Mouse (Mus musculus): ENCODE data around the gene Ntn3.
A peak's percentile ranks its signal among the peaks of the same experiment; 100 is the strongest.

Gene Ntn3

DNA sequence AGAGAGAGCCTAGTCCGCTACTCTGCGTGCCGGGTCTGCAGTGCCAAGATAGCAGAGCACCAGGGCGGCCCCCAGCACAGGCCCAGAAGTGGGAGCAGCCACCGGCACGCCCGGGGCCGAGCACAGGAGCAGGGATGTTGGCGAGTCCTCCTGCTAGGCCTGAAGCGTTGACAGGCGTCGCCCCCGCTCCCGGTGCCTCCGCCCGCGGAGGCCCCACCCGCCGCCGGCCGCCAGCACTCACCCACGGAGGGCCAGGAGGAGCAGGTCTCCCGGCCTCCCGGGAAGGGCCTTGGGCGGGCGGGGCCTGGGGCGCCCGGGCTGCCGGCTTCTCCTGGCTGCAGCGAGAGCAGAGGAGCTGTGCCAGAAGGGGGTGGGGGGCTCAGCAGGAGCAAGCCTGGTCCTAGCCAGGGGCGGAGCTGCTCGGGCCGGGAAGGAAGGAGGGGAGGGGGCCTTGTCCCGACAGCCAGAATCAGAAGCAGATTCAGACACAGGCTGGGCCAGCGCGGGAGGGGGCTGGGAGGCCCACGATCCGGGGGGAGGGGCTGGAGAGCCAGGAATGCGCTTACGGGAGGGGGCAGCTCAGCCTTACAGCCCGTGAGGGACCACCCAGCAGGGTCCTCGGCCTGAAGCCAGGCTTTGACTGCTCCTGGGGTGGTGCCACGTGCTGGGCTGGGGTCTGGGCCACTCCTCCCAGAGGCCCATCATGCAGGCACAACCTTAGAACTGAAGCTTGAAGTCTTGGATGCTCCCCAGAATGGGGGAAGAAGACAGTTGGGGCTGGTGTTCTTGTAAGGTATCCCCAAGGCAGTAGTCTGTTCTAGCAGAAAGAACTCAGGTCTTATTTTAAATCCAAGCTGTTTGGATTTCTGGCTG lies at the start of gene Ntn3:
Gene Ntn3, minus strand, starts transcription at position 489 of the 873 bp plus-strand sequence.
- peak; percentile 95 for DNase-seq

DNA sequence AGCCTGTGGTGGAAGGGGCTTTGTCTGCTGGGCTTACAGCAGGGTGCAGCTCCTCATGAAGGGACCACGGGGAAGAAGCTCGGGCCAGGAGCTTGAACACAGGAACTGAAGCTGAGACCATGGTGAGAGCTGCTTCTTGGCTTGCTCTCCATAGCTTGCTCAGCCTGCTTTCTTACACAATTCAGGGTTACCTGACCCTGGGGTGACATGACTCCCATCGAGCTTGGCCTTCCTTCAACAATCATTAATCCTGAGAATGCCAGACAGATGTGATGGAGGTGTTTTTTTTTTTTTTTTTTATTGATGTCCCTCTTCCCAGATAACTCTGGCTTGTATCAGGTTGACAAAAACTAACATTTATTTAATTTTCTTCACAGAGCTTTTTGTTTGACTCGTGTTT lies 49.6 kb upstream of the Ntn3 start:
- DNase-seq, result no peak

DNA sequence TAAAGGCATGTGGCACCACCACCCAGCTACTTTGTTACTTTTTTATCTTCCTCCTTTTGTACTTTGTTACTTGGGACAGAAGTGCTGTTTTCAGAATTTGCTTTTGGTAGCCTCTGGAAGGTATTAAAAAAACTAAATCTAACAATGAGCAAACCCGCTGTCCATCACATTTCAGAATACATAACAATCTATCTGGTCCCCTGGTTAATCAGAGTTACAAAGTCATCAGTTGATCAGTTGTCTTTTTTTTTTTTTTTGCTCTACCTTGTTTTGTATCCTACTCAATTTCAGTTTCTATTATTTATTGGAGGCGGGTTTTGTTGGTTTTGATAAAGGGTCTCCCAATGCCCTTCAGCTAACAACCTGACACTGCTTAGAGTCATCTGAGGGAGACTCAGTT lies 43.0 kb upstream of the Ntn3 start:
- no peak for DNase-seq

DNA sequence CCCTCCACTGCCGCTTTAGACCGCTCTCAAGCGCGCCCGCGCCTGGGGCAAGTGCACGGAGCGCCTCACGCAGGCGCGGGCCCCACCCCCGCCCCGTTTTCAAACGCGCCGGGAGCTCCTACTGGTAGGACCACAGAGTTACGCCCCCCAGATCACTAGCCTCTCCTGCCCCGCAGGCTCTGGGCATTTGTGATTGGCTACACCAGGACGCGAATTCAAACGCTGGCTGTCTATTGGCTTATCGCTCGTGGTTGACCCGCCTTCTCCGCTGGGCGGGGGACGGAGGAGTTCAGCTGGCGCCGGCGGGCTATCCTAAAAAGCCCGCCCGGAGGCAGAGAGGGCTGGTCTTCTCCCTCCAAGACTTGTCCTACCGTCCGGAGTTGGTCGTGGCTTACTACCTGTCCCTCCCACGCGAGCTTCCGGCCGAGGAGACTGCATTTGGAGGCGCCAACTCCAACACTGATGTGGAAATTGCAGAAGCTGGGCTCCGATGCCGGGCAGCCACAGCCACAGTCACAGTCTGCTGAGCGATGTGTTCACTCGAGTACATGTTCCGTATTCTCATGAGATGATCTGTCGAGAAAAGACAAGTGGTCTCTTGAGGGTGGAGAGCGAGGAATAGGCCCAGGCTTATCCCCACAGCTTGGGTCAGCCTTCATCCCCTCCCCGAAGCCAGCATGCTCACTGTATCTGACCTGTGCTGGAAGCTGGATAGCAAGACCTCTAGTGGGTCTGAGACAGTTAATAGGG lies 42.2 kb upstream of the Ntn3 start, which contains the start of gene Ccnf:
Gene Ccnf, minus strand, starts transcription at position 165 of the 750 bp plus-strand sequence.
- peak; percentile 99 for DNase-seq

DNA sequence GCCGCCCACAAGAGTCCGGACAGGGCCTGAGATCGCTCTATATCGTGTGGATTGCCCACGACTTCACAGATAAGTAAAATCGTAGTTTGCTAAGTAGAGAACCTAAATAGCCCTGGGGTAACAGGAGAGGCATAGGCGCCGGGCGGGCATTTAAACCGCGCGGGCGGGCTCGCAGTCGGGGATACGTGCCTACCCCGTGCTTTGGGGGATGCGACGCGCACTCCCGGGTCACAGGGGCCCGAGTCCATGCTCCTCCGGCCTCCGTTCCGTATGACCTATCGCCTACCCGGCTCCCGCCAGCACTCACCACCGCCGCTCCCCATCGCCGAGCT lies 41.6 kb upstream of the Ntn3 start:
- no peak for DNase-seq

DNA sequence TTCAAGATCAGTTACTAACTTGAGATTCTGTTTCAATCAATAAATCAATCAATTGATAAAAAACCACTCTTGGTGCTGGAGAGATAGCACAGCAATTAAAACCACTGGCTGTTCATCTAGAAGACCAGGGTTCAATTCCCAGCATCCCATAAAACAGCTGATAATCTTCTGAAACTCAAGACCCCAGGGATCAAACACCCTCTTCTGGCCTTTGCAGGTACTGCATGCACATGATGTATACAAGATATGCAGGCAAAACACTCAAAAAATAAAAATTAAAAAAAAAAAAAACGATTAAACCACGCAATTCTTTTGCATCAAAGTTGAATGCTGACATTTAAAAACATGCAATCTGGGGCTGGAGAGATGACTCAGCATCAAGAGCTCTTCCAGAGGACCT lies 39.3 kb upstream of the Ntn3 start:
- DNase-seq, result no peak

DNA sequence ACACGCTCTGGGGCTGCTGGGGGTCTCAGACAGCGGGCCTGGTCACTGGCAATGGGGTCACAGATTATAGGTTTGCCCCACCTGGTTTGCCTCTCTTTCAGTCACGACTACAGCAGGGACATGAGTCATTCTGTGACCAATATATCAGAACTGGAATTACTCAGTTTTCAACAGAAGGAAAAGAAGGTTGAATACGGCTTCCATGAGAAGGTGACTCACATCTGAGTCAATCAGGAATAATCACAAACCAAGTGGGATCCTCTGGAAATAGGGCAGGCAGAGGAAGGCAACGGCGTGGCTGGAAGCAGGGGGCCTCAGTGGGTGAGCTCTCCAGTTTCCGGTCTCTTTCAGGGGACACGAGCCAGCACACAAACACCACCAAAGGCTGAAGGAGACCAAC lies 34.7 kb upstream of the Ntn3 start:
- no peak for DNase-seq

DNA sequence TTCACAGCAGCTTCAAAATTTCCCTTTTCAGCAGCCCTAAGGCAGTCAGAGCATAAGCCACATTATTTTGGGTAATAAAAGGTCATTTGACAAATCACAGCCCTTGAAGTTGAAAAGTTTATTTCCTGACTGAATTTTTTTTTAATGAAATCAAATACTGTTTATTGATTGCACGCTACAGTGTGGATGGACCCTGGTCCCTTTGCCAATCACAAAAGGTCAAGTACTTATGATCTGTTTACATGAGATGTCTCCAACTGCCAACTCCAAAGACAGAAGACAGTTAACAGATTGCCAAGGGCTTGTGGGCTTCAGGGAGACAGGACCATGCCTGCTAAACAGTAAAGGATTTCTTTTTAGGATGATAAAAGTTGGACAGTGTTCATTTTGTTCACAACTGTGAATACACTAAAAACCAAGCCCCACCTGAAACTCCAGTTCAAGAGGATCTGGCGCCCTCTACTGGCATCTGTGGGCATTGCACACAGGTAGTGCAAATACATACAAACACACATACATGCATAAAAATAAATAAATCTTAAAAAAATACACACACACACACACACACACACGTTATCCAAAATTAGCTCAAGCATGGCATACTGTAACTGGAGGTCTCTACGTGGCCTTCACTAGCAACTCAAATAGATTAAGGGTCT lies 34.1 kb upstream of the Ntn3 start:
- DNase-seq, result peak; percentile 75

DNA sequence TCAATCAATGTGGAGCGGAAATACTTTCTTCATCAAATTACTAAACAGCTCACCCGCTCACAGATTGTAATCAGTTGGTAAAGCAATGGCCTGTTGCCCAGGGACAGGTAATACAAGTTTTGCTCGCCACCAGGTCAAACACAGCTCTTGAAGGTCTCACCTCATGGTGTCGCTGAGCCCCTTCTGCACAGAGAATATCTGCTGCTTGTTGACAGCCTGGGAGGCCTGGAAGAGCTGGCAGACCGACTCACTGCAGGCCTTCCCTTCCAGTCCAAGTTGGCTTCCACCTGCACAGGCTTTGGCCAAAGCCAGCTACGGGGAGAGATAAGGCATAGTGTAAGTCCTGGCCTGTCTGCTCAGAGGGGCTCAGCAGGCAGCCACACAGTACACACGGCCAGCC lies 27.6 kb upstream of the Ntn3 start:
- no peak for DNase-seq

DNA sequence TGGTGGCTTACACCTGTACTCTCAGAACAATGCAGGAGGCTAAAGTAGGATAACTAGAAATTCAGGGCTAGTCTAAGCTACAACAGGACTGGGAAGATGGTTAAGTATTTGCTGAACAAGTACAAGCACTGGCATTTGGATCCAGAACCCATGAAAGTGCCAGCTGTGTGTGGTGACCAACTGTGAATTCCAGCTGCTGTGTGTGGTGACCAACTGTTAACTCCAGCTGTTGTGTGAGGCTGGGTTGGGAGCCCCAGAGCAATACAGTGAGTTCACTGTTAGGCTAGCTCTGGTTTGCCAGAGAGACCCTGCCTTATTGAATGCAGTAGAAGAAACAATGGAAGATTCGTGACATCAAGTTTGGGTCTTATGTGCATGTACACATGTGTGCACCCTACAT lies 27.1 kb upstream of the Ntn3 start:
- DNase-seq, result no peak

DNA sequence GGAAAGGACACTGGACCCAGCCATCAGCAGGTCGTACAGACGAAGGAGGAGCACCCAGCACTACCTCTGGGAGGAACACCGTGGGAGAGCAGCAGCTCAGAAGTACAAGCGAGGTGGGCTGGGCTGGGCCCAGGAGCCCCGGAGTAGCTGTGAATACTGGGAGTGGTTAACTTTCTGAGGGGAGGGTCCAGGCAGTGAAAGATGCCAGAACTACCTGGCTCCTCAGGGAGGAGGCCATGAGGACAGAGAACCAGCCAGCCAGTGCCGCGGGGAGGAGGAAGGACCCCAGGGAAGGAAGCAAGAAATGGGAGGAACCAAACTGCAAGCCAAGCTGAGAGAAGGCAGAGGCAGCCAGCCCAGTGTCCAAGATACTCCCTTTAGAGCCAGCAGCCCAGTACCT lies 18.6 kb upstream of the Ntn3 start:
- no peak for DNase-seq

DNA sequence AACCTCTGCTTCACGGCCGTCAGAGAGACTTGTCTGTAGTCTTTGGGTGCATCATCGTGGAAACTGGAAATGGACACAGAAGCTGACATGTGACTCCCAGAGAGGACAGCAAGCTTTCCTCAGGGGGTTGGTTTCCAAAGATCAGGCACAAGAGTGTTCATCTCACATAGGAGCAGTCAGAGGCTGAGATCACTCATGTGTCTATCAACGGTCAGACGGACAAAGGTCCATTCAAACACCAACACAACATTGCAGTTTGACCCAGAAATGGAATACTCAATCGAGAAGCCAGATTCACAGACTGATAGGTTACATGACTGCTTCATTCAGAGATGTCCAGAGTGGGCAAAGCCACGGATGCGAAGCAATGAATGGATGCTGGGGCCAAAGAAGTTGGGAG lies 17.4 kb upstream of the Ntn3 start:
- no peak for DNase-seq

DNA sequence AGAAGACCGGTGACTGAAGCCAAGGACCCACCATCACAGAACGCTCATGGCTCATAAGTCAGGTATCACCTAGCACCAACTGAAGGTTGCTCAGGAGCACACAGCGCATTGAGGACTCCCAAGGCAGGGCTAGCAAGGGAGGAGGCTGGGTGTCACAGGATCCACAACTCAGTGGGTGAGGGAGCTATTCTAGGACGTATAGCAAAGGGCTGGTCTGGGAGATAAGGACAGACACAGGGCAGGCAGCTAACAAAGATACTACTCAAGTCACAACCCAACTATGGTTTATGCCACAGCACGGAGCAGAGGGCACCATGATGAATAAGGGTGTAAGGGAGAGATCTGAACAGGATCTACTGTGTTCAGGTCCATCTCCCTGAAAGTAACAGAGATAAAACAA lies 16.5 kb upstream of the Ntn3 start:
- peak; percentile 82 for DNase-seq

DNA sequence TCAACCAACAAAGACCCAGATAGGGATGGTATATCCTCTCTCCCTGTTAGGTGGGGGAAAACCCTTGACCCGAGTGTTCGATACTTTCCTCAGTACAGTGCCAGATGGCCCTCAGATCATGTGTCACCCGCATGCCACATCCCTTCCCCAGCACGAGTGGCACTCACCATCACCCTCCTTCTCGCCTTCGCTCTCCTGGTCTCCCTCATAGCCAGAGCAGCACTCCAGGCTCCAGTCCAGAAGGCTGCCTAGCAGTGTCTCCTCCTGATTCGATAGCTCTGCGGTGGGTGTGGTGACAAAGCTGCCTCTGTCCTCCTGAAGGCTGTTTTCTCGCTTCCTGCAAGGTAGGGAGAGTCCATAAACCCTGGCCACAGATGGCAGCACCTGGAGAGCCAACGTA lies 15.4 kb upstream of the Ntn3 start:
- no peak for DNase-seq

DNA sequence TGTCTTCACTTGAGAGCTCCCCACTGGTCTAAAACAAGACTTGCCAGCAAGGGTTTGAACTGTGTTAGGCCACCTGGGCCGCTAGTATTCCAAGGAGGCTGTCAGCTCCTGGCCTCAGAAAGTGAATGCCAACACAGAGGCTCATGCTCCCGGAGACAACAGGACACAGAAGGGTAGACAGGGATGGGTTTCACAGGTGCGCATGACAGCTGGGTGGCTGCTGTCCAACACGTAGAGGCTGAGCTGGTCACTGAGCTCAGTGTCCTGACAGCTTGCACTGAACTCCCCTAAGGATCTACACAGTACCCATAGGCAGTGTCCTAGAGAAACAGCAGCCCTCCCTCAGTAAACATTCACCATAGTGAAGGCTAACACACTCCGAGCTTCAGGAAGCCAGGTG lies 14.2 kb upstream of the Ntn3 start:
- no peak for DNase-seq

DNA sequence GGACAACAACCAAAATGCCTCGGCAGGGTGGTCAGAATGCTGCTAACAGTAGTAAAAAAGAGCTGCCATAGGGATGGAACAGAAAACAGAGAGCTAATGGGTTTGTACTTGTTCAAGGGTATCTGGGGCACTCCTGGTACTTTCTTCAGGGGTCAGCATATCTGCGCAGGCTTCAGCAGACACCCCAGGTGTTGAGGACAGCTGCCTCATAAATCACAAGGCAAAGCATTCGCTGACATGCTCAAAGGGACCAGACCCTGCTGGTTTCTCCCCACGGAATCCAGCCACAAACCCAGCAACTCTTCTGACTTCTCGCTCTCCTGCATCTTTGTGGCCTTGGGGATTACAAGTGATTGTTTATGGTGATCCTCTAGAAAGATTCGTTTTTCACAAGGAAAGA lies 13.3 kb upstream of the Ntn3 start:
- no peak for DNase-seq

DNA sequence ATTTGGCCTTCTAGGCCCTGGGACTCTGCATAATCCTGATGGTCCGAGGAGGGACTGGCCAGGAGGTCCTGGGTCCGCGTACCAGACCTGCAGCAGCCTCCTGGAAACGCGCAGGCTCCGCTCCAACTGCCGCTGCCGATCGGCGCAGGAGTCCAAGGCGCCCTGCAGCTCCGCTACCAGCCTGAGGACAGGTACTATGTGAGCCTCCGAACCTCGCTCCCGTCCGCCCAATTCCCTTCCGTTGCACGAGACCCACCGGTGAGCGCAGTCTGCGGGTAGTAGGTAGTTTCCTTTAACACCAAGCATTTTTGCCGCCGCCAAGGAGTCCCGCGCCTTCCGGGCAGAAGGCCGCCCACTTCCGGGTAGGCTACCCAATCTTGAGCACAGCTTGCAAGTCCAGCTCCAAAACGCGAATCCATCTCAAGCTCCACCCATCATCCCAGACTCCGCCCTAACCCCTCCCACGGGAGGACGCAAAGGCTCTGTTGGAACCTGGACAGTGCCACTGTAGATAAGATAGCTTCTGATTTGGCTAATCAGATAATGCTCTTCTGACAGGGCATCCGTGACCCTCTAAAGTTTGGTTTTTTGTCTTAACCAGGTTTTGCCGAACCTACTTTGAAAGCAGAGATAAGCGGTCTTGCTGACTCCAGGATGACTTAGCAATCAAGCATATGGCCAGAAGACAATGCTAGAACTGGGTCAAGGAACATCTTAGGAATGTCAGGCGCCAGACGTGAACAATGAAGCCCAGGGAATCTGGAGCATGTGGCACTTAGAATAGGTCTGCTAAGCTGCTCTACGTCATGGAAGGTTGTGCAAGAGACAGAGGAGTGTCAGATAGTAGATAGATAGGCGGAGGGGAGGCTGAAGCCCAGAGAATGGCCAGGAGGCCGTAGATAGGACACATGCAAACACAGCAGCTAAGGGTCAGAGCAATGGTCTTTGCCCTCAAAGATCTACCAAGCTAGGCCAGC lies 11.4 kb upstream of the Ntn3 start, which contains the start of gene Tedc2:
Gene Tedc2, minus strand, starts transcription at position 417 of the 977 bp plus-strand sequence.
- peak; percentile 97 for DNase-seq

DNA sequence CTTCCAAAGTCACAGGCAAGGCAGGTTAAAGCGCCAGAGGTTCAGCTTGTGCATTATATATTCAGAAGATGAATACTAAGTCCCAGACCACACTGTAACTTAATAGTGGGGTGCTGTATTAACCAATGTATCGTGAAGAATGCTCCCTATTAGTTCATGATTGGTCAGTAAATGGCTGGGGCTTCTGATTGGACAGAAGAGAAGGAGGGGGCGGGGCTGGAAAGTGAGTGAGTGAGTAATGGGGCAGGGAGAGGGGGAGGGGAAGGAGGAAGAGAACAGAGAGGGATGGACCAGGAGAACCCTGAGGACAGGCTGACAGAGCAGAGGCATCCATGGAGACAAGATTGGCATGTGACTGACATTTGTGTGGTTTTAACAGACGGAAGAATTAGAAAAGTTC lies 7.5 kb upstream of the Ntn3 start:
- DNase-seq, result no peak

DNA sequence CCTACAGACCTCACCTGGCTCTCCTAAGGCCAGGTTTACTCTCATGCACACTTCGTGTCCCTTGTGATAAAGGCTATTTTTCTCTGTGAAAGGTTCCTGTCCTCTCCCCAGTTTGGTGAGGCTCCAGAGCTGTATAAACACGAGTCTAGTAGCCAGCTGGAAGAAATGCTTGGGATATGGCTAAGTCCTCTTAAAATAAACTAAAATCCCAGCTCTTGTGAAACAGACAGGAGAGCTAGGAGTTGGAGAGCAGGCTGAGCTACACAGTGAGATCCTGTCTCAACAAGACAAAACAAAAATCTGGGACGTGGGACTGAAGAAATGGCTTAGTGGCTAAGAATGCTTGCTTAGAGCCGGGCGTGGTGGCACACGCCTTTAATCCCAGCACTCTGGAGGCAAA lies 3.9 kb upstream of the Ntn3 start:
- DNase-seq, result no peak

DNA sequence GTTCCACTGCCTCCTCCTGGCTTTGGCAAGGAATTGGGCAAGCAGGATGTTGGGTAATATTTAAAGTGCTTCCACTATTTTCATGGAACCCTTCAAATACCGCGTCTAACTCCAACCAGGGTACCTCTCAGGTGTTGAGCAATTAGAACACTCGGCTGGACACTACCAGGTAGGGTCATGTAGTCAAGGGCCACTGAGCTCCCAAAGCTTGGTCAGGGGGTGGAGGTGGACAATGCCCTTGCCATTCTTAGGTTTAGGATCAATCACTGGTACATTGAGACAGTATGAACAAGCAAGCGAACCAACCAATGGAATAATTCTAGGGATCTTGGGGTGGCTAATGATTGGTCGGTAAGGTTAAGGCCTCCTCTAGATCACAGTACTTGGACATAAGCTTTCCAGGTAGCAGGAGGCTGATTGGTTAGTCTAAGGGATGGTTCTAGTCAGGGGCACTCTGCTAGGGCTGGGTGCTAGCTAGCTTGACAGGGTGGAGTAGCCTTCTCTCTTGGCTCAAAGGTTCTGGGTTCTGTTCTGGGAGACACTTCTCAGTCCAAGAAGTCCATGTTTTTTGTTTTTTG lies 3.2 kb upstream of the Ntn3 start:
- no peak for DNase-seq

DNA sequence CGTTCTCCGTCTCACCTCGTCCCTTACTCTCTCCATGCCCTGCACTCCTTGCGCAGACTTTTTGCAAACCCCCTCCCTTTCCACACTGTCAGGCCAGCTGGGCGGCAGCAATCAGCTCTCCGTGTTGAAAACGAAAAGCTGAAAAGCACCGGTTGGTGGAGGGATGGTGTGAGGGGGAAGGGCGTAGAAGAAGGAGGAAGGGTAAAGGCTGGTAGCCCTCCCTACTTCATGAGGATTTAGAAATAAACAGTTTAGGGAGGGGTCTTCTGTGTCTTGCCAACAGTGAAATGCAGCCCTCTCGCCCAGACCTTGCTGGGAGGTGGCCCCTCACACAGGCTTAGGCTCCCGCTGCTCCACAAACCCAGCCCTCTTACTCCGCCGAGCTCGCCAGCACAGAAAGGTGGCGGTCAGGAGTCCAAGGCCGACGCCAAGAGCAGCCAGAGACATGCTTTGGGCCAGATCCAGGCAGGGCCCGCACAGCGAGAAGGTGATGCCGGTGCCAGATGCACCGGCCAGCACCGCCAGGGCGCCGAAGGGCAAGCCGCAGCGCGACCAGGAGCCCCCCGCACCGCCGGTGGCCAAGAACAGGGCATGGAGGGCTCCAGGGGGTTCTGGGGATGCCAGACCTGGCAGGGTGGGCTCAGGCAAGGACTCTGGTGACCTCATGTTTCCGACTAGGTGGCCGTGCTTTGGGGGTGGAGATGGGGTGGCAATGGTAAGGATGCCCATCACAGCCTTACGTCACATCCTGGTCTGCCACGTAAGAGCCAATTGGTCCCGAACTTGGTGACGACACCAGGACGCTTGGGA lies 2.5 kb upstream of the Ntn3 start:
- DNase-seq, result peak; percentile 62
